Mouse (Mus musculus): Measurements from ENCODE around the gene Sema3a. TPM values are rescaled to one million over a fixed set of nuclear protein-coding genes. Genes with fewer than 3 reads are reported as not detected.

The Sema3a gene
- 1 to 10 TPM in 1 of 2 experiments, not detected in 1; 1.0 TPM for polyA plus RNA-seq (2017; shearing (Covaris generic))

GRCm38 (mm10) chr5:13125241-13125692 is at the start of gene Sema3a:
Sema3a (plus strand) TSS chr5:13125414.

